31 mouse cellular contexts compared by ENCODE assay signal in genomic region chr8:3926744-3927143, GRCm38 (mm10). TPM values are rescaled to one million over a fixed set of nuclear protein-coding genes. Genes with fewer than 3 reads are reported as not detected.
"Had no signal": no experiment of that assay in that cellular context is flagged by ENCODE, and none has a peak within 500 bp of the region (broad histone marks: within the 10 kb centered on the region; RNA-seq: fewer than 3 reads in every experiment).

TSS of gene Cd209b (minus strand) at chr8:3926844.

- DNase-seq: cerebellum, adult 18-20 months; cerebellum, adult 2 months; cerebellum, adult 8-10 months; cerebellum, adult 9-10 months; cerebellum, adult 9-11 months; cerebellum, postnatal 10 days; cerebellum, postnatal 14 days; cerebellum, postnatal 25 days; cerebellum, postnatal 36 days; embryo, embryonic 11 days; forebrain, postnatal 0 days; gastrocnemius, postnatal 10 days; gastrocnemius, postnatal 25 days; gastrocnemius, postnatal 36 days; heart, adult 18-20 months; heart, adult 2 months had no signal

- H3K4me1 ChIP-seq: embryonic facial prominence, embryonic 10.5 days; embryonic facial prominence, embryonic 12.5 days; embryonic facial prominence, embryonic 13.5 days; embryonic facial prominence, embryonic 15.5 days; forebrain, embryonic 10.5 days; forebrain, embryonic 12.5 days; forebrain, embryonic 13.5 days; forebrain, embryonic 15.5 days had no signal

- H3K27ac ChIP-seq: embryonic facial prominence, embryonic 10.5 days; embryonic facial prominence, embryonic 12.5 days; embryonic facial prominence, embryonic 13.5 days; embryonic facial prominence, embryonic 15.5 days; forebrain, embryonic 10.5 days; forebrain, embryonic 12.5 days; forebrain, embryonic 13.5 days; forebrain, embryonic 15.5 days; heart, adult 2 months had no signal

- H3K27me3 ChIP-seq: embryonic facial prominence, embryonic 12.5 days; embryonic facial prominence, embryonic 13.5 days; embryonic facial prominence, embryonic 15.5 days; forebrain, embryonic 12.5 days; forebrain, embryonic 13.5 days; forebrain, embryonic 15.5 days had no signal

- H3K4me3 ChIP-seq: embryonic facial prominence, embryonic 10.5 days; embryonic facial prominence, embryonic 12.5 days; embryonic facial prominence, embryonic 13.5 days; embryonic facial prominence, embryonic 15.5 days; erythroblast, embryonic 14.5 days; forebrain, embryonic 10.5 days; forebrain, embryonic 12.5 days; forebrain, embryonic 13.5 days; forebrain, embryonic 15.5 days; heart, adult 2 months had no signal

- H3K36me3 ChIP-seq: embryonic facial prominence, embryonic 10.5 days; embryonic facial prominence, embryonic 12.5 days; embryonic facial prominence, embryonic 13.5 days; embryonic facial prominence, embryonic 15.5 days; forebrain, embryonic 10.5 days; forebrain, embryonic 12.5 days; forebrain, embryonic 15.5 days had no signal

RNA-seq across cellular contexts. Expression of gene Cd209b, which starts in this region (rescaled TPM):
- total RNA-seq: common myeloid progenitor, adult 5-6 weeks; forebrain, postnatal 0 days; granulocyte monocyte progenitor cell, adult 5-6 weeks had no signal
- polyA plus RNA-seq: cerebellum, adult 2 months; embryonic facial prominence, embryonic 10.5 days; embryonic facial prominence, embryonic 11.5 days; embryonic facial prominence, embryonic 12.5 days; embryonic facial prominence, embryonic 13.5 days; embryonic facial prominence, embryonic 15.5 days; erythroblast, embryonic 14.5 days; forebrain, embryonic 10.5 days; forebrain, embryonic 11.5 days; forebrain, embryonic 12.5 days; forebrain, embryonic 13.5 days; forebrain, embryonic 14.5 days; forebrain, embryonic 15.5 days; forebrain, embryonic 16.5 days; forebrain, postnatal 0 days had no signal
